Mouse (Mus musculus) right cerebral cortex, postnatal 25 days (tissue): ENCODE results near the gene Nfe2l1.
"Not testable (repeated sequence)": the region's sequence is repeated elsewhere in the genome, so short reads cannot be mapped to it uniquely, and the experiment has no call there.

Experiments used
- DNase-seq: peaks from one replicate; pipeline ENCODE4 v3.0.0; 2022

Gene Nfe2l1

DNA sequence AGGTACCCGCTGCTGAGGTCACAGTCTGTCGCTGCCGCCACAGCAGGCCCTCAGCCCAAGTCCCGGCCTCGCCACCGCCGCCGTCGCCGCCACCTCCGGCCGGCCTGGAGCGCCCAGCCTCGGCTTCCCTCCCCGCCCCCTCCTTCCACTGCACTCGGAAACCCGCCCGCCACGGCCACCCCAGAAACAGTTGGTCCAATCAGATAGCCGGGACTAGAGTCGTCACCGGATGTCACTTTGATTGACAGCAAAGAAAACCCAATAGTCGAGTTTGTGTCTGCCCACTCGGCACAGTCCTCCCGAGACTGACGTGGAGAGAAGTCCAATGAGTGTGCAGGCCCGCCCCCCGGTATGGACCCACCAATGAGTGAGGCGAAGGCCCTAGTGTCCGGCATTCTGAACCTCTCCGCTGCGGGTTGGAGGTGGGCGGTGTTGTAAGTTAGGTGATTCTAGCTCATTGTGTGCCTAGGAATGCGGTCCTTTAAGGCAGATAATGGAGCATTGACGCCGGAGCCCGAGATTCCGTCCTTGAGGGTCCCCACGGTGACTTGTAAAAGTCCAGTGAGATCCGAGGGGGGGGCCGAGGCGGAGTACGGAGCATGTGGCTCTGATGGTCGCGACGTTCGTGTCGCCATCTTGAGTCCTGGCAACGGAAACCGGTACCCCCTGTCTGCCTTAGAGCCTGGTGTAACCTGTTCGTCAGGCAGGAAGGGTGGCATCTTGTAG is at the start of gene Nfe2l1:
Gene Nfe2l1, minus strand, starts transcription at position 156 of the 726 bp plus-strand sequence.
- peak; percentile 98 for DNase-seq

DNA sequence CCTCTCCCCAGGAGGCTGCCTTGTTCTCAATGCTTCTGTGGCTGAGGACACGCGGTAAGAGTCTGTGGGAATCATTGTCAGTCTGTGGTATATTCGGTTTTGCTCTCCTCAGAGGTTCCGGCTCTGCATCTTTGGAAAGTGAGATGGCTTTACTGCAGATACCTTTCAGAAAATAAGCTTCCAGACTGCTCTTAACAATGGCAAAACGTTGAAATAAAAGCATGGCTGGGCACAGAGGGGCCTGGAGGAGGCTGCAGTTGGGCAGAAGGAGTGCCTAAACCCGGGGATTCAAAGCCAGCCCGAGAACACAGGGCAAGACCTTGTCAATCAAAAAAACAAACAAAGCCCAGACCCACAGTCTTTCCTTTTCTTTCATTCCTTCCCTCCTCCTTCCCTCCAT is 49.6 kb upstream of the Nfe2l1 start:
- DNase-seq, result no peak

DNA sequence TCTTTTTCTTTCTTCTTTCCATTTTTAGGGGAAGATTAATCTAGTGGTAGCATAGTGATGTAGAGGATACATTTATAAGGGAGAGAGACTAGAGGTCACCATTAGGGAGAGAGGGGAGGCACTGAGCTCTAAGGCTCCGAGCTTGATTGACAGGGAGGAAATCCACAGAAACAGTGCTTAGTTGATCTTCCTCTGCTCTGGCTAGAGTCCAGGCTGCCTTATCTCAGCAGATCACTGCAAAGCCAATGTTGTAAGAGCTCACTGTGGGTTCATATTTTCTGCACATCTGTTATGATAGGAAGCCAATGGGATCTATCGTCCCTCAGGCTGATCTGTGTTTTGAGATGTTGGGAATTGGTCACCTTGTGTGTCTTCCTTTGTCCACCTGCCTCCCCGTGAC is 48.9 kb upstream of the Nfe2l1 start:
- DNase-seq, result no peak

DNA sequence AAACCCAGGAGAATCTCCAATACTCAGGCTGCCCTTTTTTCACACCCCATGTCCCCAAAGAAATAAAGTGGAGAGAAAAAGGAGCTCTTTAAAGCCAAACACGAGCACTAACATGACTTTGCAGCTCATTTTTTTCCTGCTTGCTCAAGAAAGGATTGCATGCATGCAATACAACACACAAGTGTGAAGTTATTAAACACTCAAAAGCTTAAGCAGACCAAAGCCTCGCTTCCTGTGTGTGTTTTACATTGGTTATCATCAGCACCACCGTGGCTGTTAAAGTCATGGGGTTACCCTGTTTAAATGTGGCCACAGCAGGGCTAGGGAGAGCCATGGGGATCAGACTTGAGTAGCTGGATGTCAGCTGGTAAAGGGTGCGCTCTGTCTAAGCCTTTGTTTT is 47.3 kb upstream of the Nfe2l1 start:
- DNase-seq, result no peak

DNA sequence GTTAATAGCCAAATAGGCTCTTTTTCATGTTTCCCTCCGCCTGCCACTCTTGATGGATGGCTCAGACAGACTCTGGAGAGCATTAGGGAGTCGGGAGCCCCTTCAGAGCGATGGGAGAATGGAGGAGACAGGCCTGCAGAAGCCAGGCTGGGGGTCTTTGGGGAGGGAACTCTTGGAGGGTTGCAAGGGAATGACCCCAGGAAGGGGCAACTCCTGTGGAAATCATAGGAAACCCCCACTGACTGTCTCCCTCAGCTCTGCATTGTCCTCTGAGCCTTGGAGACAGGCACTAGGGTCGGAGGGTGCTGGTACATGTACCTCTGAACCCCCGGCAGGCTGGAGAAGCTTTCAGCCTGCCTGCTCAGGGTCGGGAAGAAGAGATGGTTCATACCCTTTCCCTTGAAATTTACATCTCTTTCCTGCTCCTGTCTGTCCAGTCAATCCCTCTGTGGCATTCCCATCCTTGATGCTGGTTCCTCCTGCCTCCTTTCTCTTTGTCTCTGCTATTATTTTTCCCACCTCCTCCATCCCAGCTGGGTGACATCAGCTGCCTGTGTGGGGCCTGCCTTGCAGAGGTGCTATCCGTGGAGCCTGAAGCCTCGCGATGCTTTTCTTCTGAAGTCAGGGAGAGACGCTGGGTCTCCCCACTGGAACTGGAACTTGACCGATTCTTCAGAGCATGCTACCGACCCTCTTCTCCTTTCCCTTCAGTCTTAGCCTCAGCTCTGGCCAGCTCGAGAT is 46.7 kb upstream of the Nfe2l1 start:
- peak; percentile 31 for DNase-seq

DNA sequence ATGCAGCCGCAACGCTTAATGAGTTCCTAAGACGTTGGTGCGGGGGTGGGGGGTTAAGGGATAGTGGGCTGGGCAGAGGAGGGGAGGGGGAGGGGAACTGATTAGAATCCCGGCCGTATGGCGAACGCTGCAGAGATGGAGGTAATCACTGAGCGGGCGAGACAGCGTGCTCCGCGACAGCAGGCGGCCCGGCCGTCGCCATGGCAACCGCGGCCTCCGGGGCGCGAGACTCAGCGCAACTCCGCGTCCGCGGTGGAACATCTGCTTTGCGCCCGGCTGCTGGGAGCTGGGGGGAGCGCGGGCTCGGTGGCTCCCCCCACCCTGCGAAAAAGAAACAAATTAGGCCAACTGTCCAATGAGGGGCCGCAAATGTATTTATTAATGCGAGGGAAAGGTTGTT is 46.0 kb upstream of the Nfe2l1 start:
- peak; percentile 87 for DNase-seq

DNA sequence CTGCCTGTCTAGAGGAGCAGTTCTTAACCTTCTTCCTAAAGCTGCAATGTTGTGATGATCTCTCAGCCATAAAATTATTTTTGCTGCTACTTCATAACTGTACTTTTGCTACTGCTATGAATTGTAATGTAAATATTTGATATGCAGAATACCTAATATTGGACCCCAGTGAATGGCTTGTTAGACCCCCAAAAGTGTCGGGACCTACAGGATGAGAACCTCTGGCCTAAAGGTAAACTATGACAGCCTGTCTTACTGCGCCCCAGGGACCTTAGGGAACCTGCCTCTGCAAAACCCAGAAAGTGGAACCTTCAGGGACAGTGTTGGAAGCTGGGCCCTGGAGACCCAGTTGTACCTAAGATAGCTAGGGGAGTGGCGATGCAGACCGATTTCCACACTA is 45.5 kb upstream of the Nfe2l1 start:
- no peak for DNase-seq

DNA sequence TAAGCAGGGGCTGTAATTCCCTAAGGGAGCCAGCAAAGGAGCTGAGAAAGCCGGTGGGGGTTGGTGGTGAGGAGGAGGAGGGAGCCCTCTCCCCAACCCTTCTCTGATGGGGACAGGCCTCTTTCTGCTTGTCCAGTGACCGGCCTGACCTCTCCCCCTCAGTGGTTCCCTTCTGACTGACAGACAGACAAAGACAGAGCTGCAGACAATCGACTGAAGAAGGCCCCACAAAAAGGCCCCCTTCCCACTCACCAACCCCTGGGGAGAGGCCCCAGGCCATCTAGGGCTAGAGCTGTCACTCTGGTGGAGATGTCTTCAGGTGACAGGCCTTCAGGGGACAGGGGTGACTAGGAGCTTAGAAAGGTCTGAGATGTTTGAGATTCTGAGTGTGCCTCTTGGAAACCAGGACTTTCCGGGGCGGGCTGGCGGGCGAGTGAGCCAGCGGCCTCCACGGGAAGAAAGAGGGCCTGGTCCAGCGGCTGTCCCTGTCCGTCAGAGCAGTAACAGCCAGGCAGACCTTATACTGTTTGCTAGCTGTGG is 43.9 kb upstream of the Nfe2l1 start:
- peak; percentile 8 for DNase-seq

DNA sequence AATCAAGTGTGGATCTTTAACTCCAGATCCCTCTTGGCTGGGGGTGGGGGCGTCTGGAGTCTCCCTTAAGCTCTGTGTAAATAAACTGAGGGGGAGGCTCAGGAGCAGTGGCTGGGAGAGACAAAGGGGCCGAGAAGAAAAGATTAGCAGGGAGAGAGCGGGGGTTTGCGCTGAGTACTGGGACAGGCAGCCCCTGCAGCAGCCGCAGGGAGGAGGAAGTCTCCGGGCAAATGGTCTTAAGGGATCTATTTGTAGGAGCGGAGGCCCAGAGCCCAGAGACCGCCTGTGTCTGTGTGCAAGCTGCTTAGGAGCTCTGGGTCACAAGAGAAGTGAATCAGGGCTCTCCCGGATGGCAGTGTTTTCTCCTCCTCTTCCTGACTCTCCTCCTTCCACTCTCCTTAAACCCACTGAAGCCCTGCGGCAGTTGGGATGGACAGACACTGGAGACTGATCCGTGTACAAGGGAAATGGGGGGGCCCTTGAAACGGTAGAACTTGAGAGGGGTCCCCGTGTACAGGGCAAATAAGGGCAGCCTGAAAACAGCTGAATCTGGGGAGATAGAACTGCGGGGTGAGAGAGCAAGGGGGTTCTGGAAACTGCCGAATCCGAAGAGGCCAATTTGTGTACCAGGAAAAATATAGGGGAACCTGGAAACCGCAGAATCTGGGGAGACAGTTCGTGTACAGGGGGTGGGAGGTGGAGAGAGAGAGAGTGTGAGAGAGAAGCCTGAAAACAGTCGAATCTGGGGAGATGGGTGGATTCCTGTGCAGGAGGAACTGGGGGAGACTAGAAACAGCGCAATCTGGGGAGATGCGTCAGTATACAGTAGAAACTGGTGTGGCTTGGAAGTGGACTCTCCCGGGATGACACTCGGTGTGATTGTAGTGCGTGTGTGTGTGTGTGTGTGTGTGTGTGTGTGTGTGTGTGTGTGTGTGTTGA is 42.9 kb upstream of the Nfe2l1 start:
- peak; percentile 18 for DNase-seq

DNA sequence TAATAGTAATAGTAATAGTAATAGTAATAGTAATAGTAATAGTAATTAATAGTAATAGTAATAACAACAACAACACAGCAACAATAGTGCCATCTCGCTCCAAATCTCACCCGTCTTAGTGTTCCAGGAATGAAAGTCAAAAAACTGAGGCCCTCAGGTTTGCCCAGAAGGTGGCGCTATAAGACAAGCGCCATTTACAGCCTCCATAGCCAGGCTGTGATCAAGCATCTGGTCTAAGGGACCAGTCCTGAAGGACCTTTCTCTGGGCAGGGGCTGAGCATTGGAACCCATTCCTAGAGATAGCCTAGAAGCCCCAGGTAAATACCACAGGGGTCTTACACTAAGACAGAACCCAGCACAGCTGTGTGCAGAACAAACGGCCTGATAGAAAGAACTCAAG is 37.4 kb upstream of the Nfe2l1 start:
- peak; percentile 49 for DNase-seq

DNA sequence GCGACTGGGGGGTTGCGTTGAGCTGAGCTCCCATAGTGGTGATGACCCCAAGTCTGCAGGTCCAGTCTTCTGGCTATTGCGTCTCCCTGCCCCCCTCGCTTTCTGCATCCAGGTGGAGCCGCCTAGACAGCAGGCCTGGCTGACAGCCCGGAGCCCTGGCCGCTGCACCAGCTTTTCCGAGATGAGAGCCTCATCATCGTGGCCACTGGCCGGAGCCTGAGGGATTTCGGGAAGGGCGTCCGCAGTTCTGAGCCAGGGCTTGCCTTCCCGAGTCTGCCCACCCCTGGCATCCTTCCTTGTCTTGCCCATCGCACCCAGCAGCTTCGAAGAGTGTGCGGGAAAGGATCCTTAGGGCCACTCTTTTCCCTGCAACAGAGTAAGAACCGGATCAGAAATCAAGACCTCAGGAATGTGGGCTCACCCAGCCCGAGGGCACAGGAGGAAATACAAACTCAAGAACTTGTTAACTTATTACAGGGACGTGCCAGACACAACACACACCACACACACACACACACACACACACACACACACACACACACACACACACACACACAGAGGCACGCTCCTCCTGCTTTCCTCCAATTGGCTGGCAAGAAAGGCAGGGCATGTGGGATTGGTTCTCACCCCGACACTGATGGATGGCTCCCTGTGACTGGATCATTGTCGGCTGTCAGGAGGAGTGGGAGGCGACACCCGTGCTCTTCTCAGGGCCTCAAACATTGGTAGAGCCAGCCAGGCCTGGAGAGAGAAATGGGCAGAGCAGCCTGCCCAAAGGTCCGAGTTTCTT is 33.6 kb upstream of the Nfe2l1 start:
- DNase-seq, result no peak

DNA sequence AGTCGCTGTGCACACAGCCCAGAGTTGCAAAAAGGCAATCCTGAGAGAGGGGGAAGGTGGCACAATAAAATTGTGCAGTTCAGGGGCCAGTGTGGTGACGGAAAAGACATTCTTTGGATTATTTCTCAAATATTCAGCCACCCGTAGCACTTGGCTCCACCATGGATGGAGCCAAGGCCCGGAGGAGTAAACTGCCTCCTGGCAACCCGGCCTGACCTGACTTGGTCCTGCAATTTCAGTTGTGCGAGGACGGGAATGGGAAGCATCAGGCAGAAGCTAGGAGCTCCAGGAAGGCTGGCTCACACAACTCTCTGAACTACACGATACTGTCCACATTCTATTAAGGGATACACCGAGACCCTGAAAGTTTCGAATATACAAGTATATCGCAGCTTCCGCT is 32.8 kb upstream of the Nfe2l1 start:
- DNase-seq, result no peak

DNA sequence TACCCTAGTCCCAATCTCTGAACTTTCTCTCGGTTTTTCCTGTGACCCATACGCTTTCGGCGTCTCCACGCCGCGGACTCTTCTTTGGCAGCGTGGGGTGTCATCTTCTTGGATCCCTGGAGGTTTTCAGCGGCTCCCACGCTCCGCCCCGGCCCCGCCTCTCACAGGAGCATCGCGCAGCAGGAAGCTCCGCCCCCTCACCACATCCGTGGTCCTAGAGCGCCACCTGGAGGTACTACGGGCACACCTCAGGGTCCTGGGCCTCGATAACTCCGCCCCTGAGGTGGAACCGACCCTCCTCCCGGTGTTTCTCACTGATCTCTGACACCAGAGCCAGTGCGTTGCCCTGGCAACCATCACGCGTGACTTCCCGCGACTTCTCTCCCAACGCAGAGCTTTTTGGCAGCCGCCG is 32.1 kb upstream of the Nfe2l1 start:
- DNase-seq, result peak; percentile 92

DNA sequence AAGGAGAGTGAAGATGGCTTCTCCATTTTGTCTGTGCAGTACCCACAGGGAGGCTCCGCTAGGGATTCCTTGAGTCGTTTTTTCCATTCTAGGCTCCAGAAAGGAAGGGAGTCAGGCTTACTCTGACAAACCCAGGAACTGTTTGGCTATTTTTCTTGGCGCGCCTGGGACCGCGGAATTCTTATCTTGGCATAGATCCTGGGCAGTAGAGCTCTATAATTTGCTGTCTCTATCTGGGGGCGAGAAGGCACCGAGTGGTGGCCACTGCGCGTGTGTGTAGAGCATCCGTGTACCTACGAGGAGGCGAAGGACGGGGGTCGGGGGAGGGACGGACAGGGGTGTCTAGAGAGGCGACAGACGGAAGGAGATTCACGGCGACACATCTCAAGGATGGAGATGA is 31.7 kb upstream of the Nfe2l1 start:
- DNase-seq, result no peak

DNA sequence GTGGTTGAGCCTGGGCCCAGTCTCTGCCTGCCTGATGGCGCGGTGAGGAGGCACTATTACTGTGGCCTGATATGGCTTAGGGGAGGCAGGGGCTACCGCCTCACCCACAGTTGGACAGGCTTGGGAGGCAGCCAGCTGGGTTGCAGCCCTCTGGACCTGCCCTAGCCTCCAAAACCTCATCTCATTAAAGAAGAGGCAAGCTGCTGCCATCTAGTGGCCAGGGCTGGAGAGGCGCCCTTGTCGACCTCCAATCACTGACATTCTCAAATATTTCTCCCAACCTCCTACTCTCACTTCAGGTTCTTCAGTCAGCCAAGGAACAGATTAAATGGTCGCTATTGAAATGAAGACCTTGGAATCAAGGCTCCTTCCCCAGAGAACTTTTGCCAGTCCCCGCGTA is 30.8 kb upstream of the Nfe2l1 start:
- DNase-seq, result peak; percentile 54

DNA sequence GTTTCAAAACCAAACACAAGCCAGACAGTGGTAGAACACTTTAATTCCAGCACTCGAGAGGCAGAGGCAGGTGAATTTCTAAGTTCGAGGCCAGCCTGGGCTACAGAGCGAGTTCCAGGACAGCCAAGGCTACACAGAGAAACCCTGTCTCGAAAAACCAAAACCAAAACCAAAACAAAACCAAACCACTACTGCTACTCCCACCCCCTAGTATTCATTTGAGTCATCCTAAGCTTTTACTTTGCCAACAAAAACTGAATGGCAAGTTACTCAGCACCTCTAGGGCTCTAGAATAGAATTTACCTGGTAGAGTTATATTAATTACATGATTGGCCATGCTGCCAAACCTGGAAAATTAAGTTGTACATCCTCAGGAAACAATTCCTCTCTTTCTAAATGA is 29.9 kb upstream of the Nfe2l1 start:
- DNase-seq, result no peak

DNA sequence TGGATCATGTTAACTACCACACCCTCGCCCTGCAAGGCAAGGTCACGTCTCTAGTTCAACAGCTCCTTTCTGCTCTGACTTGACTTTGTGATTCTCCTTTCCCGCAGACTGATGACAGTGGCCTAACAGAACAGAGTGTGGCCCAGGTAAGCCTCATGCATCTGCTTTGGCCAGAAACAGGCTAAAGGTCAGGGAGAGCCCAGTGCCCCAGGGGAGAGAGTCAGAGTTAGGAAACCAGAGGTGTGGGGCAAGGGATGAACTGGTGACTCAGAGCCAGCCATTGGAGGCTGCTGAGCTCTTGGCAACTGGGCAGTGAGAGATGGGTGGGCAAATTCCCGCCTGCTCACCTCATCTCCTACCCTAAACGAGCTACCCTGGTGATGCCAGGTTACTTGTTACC is 27.7 kb upstream of the Nfe2l1 start:
- no peak for DNase-seq

DNA sequence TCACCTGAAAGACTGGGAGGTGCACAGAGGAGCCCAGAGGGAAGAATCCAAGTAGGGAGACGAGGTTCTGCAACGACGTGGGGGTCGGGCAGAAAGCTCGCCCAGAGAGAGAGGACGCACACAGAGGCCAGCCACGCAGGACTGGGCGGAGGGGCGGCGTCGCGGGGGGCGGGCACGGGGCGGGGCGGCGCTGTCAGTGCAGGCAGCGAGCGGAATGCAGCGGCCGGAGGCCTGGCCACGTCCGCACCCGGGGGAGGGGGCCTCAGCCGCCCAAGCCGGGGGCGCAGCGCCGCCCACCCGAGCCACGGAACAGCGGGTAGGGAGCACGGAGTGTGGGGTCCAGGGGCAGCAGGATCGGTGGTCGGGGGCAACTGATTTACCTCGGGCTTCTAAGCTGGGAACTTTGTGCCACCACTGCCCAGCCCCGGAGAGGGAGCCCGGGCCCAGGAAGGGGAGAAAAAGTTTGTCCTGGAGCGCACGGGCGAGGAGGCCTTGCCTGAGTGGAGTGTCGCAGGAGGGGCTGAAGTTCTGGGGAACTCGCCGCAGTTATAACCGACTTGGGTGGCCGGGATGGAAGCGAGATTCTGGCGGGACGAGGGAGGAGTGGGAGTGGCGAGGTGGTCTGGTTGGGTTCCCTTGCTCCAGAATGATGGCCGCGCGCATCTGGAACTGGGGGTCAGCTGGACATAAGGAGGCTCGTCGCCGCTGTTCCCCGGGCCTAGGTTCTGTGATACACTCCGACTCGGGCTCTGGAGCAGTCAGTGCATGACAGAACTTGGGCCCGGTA is 20.1 kb upstream of the Nfe2l1 start, which contains the start of gene Copz2:
Gene Copz2, plus strand, starts transcription at position 190 of the 787 bp plus-strand sequence.
- no peak for DNase-seq

DNA sequence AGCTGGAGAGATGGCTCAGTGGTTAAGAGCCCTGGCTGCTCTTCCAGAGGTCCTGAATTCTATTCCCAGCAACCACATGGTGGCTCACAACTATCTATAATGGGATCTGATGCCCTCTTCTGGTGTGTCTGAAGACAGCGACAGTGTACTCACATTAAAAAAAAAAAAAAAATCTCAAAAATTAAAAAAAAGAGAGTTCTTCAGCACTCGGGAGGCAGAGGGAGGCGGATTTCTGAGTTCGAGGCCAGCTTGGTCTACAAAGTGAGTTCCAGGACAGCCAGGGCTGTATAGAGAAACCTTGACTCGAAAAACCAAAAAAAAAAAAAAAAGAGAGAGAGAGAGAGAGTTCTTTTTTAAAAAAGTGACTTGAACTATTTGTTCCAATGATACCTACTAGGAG is 19.4 kb upstream of the Nfe2l1 start:
- not testable (repeated sequence) for DNase-seq

DNA sequence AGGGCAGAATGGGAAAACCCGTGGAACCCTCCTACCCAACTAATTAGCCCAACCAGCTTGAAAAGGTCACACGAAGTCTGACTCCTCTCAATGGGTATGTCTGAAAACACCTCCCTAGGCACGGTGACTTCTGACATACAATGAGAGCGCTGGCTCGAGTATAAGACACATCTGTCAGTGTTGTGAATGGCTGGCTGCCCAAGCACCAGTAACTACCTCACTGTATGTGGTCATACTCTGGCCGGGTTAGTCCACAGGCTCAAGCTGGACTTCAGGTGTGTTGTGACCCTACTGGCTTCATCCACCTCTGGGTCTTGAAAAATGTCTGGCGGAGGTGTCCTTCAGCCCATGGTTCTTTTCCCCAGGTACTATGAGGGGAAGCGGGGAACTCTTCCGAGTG is 18.9 kb upstream of the Nfe2l1 start:
- no peak for DNase-seq

DNA sequence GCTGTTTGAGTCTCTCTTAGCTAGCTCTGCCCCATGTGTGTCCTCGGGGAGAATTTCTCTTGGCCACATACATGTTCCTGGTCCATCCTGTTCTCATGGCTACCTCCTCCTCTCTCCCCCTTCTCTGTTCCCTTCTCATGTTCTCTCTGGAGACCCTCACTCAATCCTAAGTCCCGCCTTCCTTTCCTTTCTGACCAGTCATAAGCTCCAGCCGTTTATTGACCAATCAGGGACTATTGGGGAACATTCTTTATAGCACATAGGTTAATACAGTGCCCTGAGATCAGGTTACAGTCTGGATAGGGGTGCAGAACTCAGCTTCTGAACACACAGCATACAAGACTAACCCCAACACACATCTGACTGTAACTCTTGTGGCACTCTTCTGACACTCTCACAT is 17.5 kb upstream of the Nfe2l1 start:
- no peak for DNase-seq
